Mouse (Mus musculus) embryonic fibroblast, embryonic 13.5 days (primary cell): ENCODE measurements around the gene Scfd2. TPM values are rescaled to one million over a fixed set of nuclear protein-coding genes. Genes with fewer than 3 reads are reported as not detected.
A peak's percentile ranks its signal among the peaks of the same experiment; 100 is the strongest.

Experiments used
- H3K27ac ChIP-seq: 2 replicates; pipeline ENCODE4 v1.5.1; 2012; ENCODE audit warnings: low read length, control low read depth, inconsistent platforms; ENCODE audit not compliant: insufficient read depth
- H3K4me1 ChIP-seq: 2 replicates; pipeline ENCODE4 v1.6.1; 2011; ENCODE audit warnings: low read length; ENCODE audit not compliant: control insufficient read depth, insufficient read depth
- H3K4me3 ChIP-seq: 2 replicates; pipeline ENCODE4 v1.5.1; 2011; ENCODE audit warnings: mild to moderate bottlenecking, control low read depth, low read length; ENCODE audit not compliant: insufficient read depth
- CTCF ChIP-seq: IDR thresholded peaks from 2 replicates; pipeline ENCODE4 v1.5.1; 2011; ENCODE audit warnings: mild to moderate bottlenecking, control low read depth, low read length, moderate library complexity, borderline replicate concordance; ENCODE audit not compliant: insufficient read depth
- POLR2A ChIP-seq: IDR thresholded peaks from 2 replicates; pipeline ENCODE4 v1.6.1; 2011; ENCODE audit warnings: low read depth, mild to moderate bottlenecking, control low read depth, low read length, moderate library complexity
- polyA plus RNA-seq: library from polyadenylated mRNA; stranded (reverse); fragments of >200 nt; gene quantifications from 2 replicates; pipeline ENCODE4 v1.2.4, GENCODE M21; 2011; ENCODE audit warnings: low read depth; ENCODE audit not compliant: missing spikeins, insufficient read length

The Scfd2 gene
- polyA plus RNA-seq, 1 experiment: 11.4 TPM

DNA sequence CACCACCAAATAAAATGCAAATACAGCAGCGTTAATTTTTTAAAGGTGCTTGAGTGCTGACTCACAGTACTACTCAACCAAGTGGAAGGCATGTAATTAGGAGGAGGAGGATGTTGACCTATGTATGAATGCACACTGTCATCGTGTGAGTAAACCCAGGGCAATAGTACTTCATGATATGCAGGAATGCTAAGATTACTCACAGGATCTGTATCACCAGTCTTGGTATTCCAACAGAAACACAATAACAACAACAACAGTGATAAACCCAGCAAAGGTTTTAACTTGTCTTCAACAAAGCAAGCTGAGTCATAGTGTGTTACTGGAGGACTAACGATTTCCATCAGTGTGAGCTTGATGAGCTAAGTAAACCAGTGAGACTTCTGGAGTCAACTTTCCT, 38.9 kb downstream of the Scfd2 start:
- peaks cover 6% of the 10 kb centered on the region; the same call in 1 of the 2 replicates for H3K4me1 ChIP-seq
- H3K4me3 ChIP-seq: no peak overlapping the region
- no peak for TF ChIP-seq POLR2A
- no peak for TF ChIP-seq CTCF
- H3K27ac ChIP-seq: peak overlapping the region; percentile 77

DNA sequence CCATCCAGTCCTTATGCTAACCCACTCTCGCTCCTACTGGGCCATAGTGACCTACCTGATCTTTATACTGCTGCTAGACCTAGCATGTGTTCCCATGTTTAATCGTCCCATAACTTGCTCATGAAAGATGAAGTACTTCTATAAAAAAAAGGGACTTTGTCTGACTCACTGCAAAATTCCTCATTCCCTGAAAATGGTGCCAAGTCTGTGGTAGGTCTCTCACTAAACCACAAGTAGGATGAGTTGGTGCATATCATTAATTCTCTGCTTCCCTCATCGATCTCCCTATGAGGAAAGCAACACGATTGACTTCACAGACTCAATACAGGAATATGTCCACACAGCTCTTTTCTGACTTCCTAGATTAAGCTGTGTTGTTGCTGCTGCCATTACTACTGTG, 46.9 kb downstream of the Scfd2 start:
- Histone ChIP-seq H3K4me3 (no peak overlapping the region), H3K27ac (no peak overlapping the region), H3K4me1 (peaks cover 12% of the 10 kb centered on the region)
- TF ChIP-seq POLR2A: no peak
- no peak for TF ChIP-seq CTCF

GRCm38 (mm10) chr5:74482633-74483032, 48.9 kb downstream of the Scfd2 start:
- Histone ChIP-seq H3K27ac (no peak overlapping the region), H3K4me1 (peaks cover 15% of the 10 kb centered on the region), H3K4me3 (no peak overlapping the region)
- TF ChIP-seq POLR2A (no peak), CTCF (no peak)

DNA sequence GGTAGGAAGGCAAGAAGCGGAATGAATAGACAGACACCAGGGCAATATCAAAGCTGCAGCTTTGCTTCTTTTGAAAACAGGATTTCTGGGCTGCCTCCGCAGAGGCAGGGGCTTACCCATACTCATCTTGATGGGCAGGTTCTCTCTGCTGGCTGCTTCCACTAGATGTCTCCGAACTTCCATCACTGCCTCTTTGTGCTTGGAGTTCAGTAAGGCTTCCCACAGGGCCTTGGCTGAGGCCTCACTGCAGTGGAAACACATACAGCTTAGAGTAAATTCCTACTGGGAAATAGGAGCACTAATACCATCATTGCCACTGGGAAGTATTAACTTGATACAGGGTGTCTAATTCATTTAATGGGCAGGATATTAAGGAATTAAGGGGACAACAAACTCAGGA, 49.5 kb downstream of the Scfd2 start:
- no peak for TF ChIP-seq CTCF
- TF ChIP-seq POLR2A: no peak
- H3K4me3 ChIP-seq: no peak overlapping the region
- no peak overlapping the region for H3K27ac ChIP-seq
- peaks cover 15% of the 10 kb centered on the region for H3K4me1 ChIP-seq

GRCm38 (mm10) chr5:74480409-74480808, 51.1 kb downstream of the Scfd2 start:
- TF ChIP-seq CTCF (no peak), POLR2A (no peak)
- no peak overlapping the region for H3K4me3 ChIP-seq
- peaks cover 15% of the 10 kb centered on the region for H3K4me1 ChIP-seq
- no peak overlapping the region for H3K27ac ChIP-seq

- no peak overlapping the region for H3K27ac ChIP-seq
- peaks cover 15% of the 10 kb centered on the region for H3K4me1 ChIP-seq
- TF ChIP-seq CTCF (no peak), POLR2A (no peak)
- no peak overlapping the region for H3K4me3 ChIP-seq
These were observed 51.6 kb downstream of the Scfd2 start for GRCm38 (mm10) chr5:74479947-74480346.

DNA sequence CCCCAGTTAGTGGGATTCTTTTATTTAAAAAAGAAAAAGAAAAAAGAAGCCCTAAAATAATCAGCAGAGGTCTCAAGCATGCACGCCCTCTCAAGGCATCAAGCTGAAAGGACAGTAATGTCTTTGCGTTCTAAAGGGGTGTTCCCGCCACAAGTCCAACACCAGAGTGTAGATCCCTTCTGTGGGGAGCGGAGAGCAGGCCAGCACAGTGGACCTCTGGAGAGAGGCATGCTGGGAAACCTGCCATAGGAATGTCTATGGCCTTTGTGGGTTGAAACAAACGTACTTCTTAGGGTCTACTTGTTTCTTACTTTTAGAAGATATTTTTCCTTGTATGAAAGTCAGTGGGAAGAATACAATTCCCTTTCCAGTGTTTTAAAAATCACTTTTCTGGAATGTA, 52.4 kb downstream of the Scfd2 start:
- no peak for TF ChIP-seq CTCF
- no peak for TF ChIP-seq POLR2A
- Histone ChIP-seq H3K4me3 (no peak overlapping the region), H3K4me1 (peaks cover 9% of the 10 kb centered on the region), H3K27ac (no peak overlapping the region)

DNA sequence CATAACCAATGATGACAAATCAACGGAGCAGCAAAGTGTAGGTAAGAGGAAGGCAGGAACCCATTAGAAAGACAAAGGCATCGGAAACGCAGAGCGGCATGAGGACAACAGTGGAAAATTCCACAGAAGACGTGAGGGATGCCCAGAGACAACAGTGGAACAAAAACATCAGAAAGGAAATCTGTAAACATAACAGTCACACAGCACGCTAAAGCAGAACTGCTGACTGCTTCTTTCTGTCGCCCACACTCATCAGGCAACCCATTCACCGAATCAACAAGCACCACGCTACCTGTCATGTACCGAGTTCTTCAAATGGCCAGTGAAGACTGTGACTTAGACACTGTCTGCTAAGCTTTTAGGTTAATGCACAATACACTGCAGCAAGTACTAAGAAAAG, 55.0 kb downstream of the Scfd2 start:
- no peak overlapping the region for H3K4me3 ChIP-seq
- H3K4me1 ChIP-seq: peaks cover 6% of the 10 kb centered on the region; the same call in 1 of the 2 replicates
- H3K27ac ChIP-seq: no peak overlapping the region
- TF ChIP-seq POLR2A: no peak
- no peak for TF ChIP-seq CTCF

- Histone ChIP-seq H3K27ac (no peak overlapping the region), H3K4me1 (no peaks in the 10 kb centered on the region), H3K4me3 (no peak overlapping the region)
- no peak for TF ChIP-seq CTCF
- TF ChIP-seq POLR2A: no peak
These were observed 58.4 kb downstream of the Scfd2 start for GRCm38 (mm10) chr5:74473117-74473516.

DNA sequence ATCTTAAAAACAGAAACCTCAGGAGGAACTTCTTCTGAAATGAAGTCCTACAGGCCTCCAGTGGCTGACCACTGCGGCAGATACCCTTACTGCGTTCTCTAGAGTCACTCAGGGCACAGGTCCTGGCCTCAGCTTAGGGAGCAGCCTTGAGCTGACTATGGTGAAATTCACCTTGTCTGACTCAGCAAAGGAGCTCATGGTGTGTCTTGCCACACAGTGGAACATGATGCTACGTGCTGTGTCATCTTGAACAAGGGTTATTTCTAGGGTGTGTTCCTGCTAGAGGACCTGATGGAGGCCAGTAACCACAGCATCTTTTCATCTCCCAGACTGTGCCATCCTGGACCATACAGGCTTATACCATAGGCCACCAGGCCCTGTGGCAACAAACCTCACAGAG, 60.7 kb downstream of the Scfd2 start:
- TF ChIP-seq CTCF (no peak), POLR2A (no peak)
- H3K4me3 ChIP-seq: no peak overlapping the region
- H3K4me1 ChIP-seq: no peaks in the 10 kb centered on the region
- no peak overlapping the region for H3K27ac ChIP-seq

DNA sequence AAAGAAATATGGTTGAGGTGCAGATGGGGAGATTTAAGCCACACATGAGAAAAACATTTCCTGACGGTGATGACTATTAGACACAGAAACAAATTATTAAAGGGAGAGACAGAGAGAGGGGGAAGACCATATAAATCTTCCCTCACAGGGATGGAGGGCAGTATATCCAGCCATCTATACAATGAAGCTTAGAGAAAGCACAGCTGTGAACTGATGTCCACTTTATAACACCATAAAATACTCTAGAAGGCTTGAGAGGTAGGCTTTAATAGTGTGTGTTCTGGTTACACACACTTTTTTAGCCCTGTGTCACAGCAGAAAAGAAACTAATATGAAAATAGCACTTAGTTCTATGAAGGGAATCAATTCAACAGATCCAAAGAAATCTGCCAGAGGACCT, 61.9 kb downstream of the Scfd2 start:
- TF ChIP-seq POLR2A (no peak), CTCF (no peak)
- no peak overlapping the region for H3K27ac ChIP-seq
- no peak overlapping the region for H3K4me3 ChIP-seq
- no peaks in the 10 kb centered on the region for H3K4me1 ChIP-seq
